Mouse (Mus musculus) lung, embryonic 14.5 days (tissue): ENCODE data around the gene Krtap3-3. TPM values are rescaled to one million over a fixed set of nuclear protein-coding genes. Genes with fewer than 3 reads are reported as not detected.
A peak's percentile ranks its signal among the peaks of the same experiment; 100 is the strongest.

Experiments used
- ATAC-seq: fragments of 200-750 bp; cut with Nextera tagmentation; 2 replicates; pipeline ENCODE4 v1.8.0; 2017; ENCODE audit warnings: mild to moderate bottlenecking, moderate TSS enrichment, moderate library complexity; ENCODE audit not compliant: insufficient read depth
- DNase-seq: peaks from one replicate; pipeline ENCODE4 v3.0.0-alpha.2; 2015
- H3K27ac ChIP-seq: fragments of 300-500 bp; sonication (generic); 2 replicates; pipeline ENCODE4 v1.5.1; 2014; ENCODE audit warnings: low read depth, mild to moderate bottlenecking, moderate library complexity
- H3K27me3 ChIP-seq: fragments of 300-500 bp; sonication (generic); 2 replicates; pipeline ENCODE4 v1.6.1; 2014; ENCODE audit warnings: low read length, control low read depth; ENCODE audit not compliant: insufficient read depth
- H3K36me3 ChIP-seq: fragments of 300-500 bp; sonication (generic); 2 replicates; pipeline ENCODE4 v1.6.1; 2014; ENCODE audit warnings: control low read depth; ENCODE audit not compliant: insufficient read depth
- H3K4me1 ChIP-seq: fragments of 300-500 bp; sonication (generic); 2 replicates; pipeline ENCODE4 v1.6.1; 2014; ENCODE audit warnings: antibody characterized with exemption, control low read depth; ENCODE audit not compliant: insufficient read depth
- H3K4me2 ChIP-seq: fragments of 300-500 bp; sonication (generic); 2 replicates; pipeline ENCODE4 v1.6.1; 2014; ENCODE audit warnings: mild to moderate bottlenecking
- H3K4me3 ChIP-seq: fragments of 300-500 bp; sonication (generic); 2 replicates; pipeline ENCODE4 v1.5.1; 2014; ENCODE audit warnings: low read depth, low read length
- H3K9ac ChIP-seq: fragments of 300-500 bp; sonication (generic); 2 replicates; pipeline ENCODE4 v1.6.1; 2014
- H3K9me3 ChIP-seq: fragments of 300-500 bp; sonication (generic); 2 replicates; pipeline ENCODE4 v1.6.1; 2016; ENCODE audit warnings: low read depth, low read length, control low read depth
- CTCF ChIP-seq: IDR thresholded peaks from 2 replicates; pipeline ENCODE4 v1.5.1; 2016; ENCODE audit warnings: antibody characterized with exemption, low read depth
- WGBS: fragments of 180-500 bp; shearing (Covaris S2); extraction: QIAGEN DNeasy Blood & Tissue Kit; methylation state at CpG from one replicate; pipeline ENCODE4 v1.1.7; 2014; 5-methylcytosine and 5-hydroxymethylcytosine counted together
- polyA plus RNA-seq: library from polyadenylated mRNA; unstranded; fragments of >200 nt; fragmentation: Nextera tagmentation; extraction: Ambion mirVana; gene quantifications from 2 replicates; pipeline ENCODE4 v1.2.1, GENCODE M21; 2014

Krtap3-3 gene
- polyA plus RNA-seq, 1 experiment from 2014 or later = not detected

- TF ChIP-seq CTCF = no peak
- WGBS = 84% methylated on average over 6 of the region's 6 CpGs
- Histone ChIP-seq H3K4me3 (no peak within 1 kb of the TSS), H3K9ac (no peak within 1 kb of the TSS), H3K4me1 (no peaks in the 10 kb centered on the region), H3K9me3 (no peaks in the 10 kb centered on the region), H3K27me3 (no peaks in the 10 kb centered on the region), H3K27ac (no peak within 1 kb of the TSS), H3K4me2 (no peak within 1 kb of the TSS), H3K36me3 (no peaks in the 10 kb centered on the region)
- ATAC-seq (no peak), DNase-seq (no peak)
These were observed 30.0 kb upstream of the Krtap3-3 start, which contains the start of gene Krtap1-5 for GRCm38 (mm10) chr11:99580636-99581035. Krtap1-5 (minus strand) TSS chr11:99581016.

- peak; percentile 62; the same call in 1 of the 2 replicates for ATAC-seq
These were observed 23.4 kb upstream of the Krtap3-3 start for GRCm38 (mm10) chr11:99574106-99574505.

GRCm38 (mm10) chr11:99573164-99573563 is 22.5 kb upstream of the Krtap3-3 start:
- no peak for ATAC-seq
- DNase-seq = no peak
- H3K27me3 ChIP-seq = no peaks in the 10 kb centered on the region

More at GRCm38 (mm10) chr11:99574106-99574505, 23.4 kb upstream of the Krtap3-3 start:
- H3K9ac ChIP-seq = no peak overlapping the region
- no peak overlapping the region for H3K27ac ChIP-seq
- H3K4me2 ChIP-seq = peak overlapping the region; percentile 46
- WGBS = under 1% methylated on average over 7 of the region's 7 CpGs
- no peaks in the 10 kb centered on the region for H3K9me3 ChIP-seq
- H3K4me1 ChIP-seq = no peaks in the 10 kb centered on the region
- peak; percentile 93 for TF ChIP-seq CTCF
- peak; percentile 91 for DNase-seq
- H3K4me3 ChIP-seq = no peak overlapping the region
- H3K36me3 ChIP-seq = no peaks in the 10 kb centered on the region
- no peaks in the 10 kb centered on the region for H3K27me3 ChIP-seq

GRCm38 (mm10) chr11:99566530-99566929 is 15.9 kb upstream of the Krtap3-3 start, which contains the start of gene Krtap3-1:
Krtap3-1 (minus strand) TSS chr11:99566630.
- Histone ChIP-seq H3K27me3 (no peaks in the 10 kb centered on the region), H3K4me1 (no peaks in the 10 kb centered on the region), H3K9me3 (no peaks in the 10 kb centered on the region), H3K4me3 (no peak within 1 kb of the TSS), H3K4me2 (no peak within 1 kb of the TSS), H3K36me3 (no peaks in the 10 kb centered on the region), H3K27ac (no peak within 1 kb of the TSS), H3K9ac (no peak within 1 kb of the TSS)
- TF ChIP-seq CTCF = no peak
- ATAC-seq = no peak
- WGBS = 92% methylated on average over 7 of the region's 7 CpGs
- no peak for DNase-seq

More at GRCm38 (mm10) chr11:99573164-99573563, 22.5 kb upstream of the Krtap3-3 start:
- Histone ChIP-seq H3K4me2 (no peak overlapping the region), H3K27ac (no peak overlapping the region), H3K9me3 (no peaks in the 10 kb centered on the region), H3K9ac (no peak overlapping the region), H3K4me1 (no peaks in the 10 kb centered on the region), H3K36me3 (no peaks in the 10 kb centered on the region), H3K4me3 (no peak overlapping the region)
- TF ChIP-seq CTCF = no peak
- WGBS = 50% methylated on average over 4 of the region's 4 CpGs

GRCm38 (mm10) chr11:99562580-99562979 is 11.9 kb upstream of the Krtap3-3 start:
- Histone ChIP-seq H3K27me3 (no peaks in the 10 kb centered on the region), H3K4me2 (no peak overlapping the region), H3K4me1 (no peaks in the 10 kb centered on the region), H3K36me3 (no peaks in the 10 kb centered on the region), H3K4me3 (no peak overlapping the region), H3K9ac (no peak overlapping the region), H3K27ac (no peak overlapping the region), H3K9me3 (no peaks in the 10 kb centered on the region)
- no peak for ATAC-seq
- 73% methylated on average over 6 of the region's 6 CpGs for WGBS
- DNase-seq = no peak
- TF ChIP-seq CTCF = no peak

GRCm38 (mm10) chr11:99559366-99559765 is 8.7 kb upstream of the Krtap3-3 start, which contains the start of gene Gm11939:
Gm11939 (minus strand) TSS chr11:99559466.
- H3K4me1 ChIP-seq = no peaks in the 10 kb centered on the region
- ATAC-seq = no peak
- H3K36me3 ChIP-seq = no peaks in the 10 kb centered on the region
- no peaks in the 10 kb centered on the region for H3K9me3 ChIP-seq
- no peak within 1 kb of the TSS for H3K27ac ChIP-seq
- H3K4me2 ChIP-seq = no peak within 1 kb of the TSS
- 89% methylated on average over 9 of the region's 9 CpGs for WGBS
- DNase-seq = no peak
- no peak within 1 kb of the TSS for H3K9ac ChIP-seq
- no peaks in the 10 kb centered on the region for H3K27me3 ChIP-seq
- TF ChIP-seq CTCF = no peak
- no peak within 1 kb of the TSS for H3K4me3 ChIP-seq

- no peak for TF ChIP-seq CTCF
These were observed 7.5 kb upstream of the Krtap3-3 start for GRCm38 (mm10) chr11:99557976-99558745.

More at GRCm38 (mm10) chr11:99557976-99558745, 7.5 kb upstream of the Krtap3-3 start:
- no peak overlapping the region for H3K27ac ChIP-seq
- no peak overlapping the region for H3K4me3 ChIP-seq
- H3K9ac ChIP-seq = no peak overlapping the region
- DNase-seq (no peak), ATAC-seq (no peak)
- no peaks in the 10 kb centered on the region for H3K9me3 ChIP-seq
- no peaks in the 10 kb centered on the region for H3K27me3 ChIP-seq
- H3K4me1 ChIP-seq = no peaks in the 10 kb centered on the region
- no peak overlapping the region for H3K4me2 ChIP-seq
- H3K36me3 ChIP-seq = no peaks in the 10 kb centered on the region
- 50% methylated on average over 3 of the region's 3 CpGs for WGBS
